Mouse (Mus musculus): Measurements from ENCODE around the gene Fxyd1. TPM values are rescaled to one million over a fixed set of nuclear protein-coding genes. Genes with fewer than 3 reads are reported as not detected.
A peak's percentile ranks its signal among the peaks of the same experiment; 100 is the strongest.

Gene Fxyd1
- polyA plus RNA-seq, 1 experiment from 2014 or later = 78.9 TPM

DNA sequence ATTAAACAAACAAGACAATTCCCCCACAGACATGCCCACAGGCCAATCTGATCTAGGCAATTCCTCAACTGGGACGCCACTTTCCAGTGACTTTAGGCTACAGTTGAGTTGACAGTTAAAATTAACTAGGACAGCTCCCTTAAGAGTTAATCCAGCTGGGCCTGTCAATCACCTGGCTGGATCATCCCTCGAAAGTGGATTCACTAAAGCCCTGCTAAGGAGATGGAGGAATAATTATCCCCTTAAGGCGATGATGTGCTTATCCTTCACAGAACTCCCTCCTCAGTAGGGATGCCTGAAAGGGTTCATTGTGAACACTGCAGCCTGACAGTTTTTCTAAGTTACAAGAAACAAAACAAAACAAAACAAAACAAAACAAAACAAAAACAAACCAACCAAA is 23.6 kb upstream of the Fxyd1 start:
- Histone ChIP-seq H3K4me3 (ENCODE audit: low read depth, low read length) (no peak overlapping the region), H3K27ac (ENCODE audit: low read depth, low read length) (no peak overlapping the region), H3K4me1 (replicated peaks; ENCODE audit: control insufficient read depth, insufficient read depth, low read length) (no peaks in the 10 kb centered on the region), H3K9ac (ENCODE audit: low read depth, low read length) (no peak overlapping the region), H3K27me3 (replicated peaks; ENCODE audit: control insufficient read depth, insufficient read depth, low read length) (no peaks in the 10 kb centered on the region), H3K9me3 (ENCODE audit: control insufficient read depth) (no peaks in the 10 kb centered on the region), H3K36me3 (ENCODE audit: control insufficient read depth, insufficient read depth) (no peaks in the 10 kb centered on the region), H3K4me2 (replicated peaks; ENCODE audit: low read depth) (no peak overlapping the region)
- WGBS = 70% methylated on average over 3 of the region's 3 CpGs
- no peak for TF ChIP-seq CTCF (IDR thresholded peaks at IDR 0.05; ENCODE audit: low read depth)
- no peak for ATAC-seq

DNA sequence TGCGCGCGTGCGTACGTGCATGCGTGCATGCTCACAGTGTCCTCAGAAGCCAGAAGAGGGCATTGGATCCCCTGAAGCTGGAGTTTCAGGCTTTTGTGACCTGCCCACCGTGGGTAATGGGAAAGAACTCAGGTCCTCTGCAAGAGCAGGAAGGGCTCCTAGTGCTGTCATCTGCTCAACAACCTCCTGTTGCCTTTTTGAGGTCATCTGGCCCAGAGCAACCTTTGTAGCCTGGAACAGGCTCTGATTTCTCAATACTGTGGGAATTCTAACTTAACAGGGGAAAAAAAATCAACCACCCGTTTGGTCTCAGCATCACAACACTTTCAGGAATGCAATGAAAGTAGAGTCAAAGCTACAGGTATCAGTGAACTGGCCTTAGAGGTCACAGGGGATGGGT is 22.7 kb upstream of the Fxyd1 start:
- Histone ChIP-seq H3K27ac (ENCODE audit: low read depth, low read length) (no peak overlapping the region), H3K36me3 (ENCODE audit: control insufficient read depth, insufficient read depth) (no peaks in the 10 kb centered on the region), H3K27me3 (replicated peaks; ENCODE audit: control insufficient read depth, insufficient read depth, low read length) (no peaks in the 10 kb centered on the region), H3K9me3 (ENCODE audit: control insufficient read depth) (no peaks in the 10 kb centered on the region), H3K4me2 (replicated peaks; ENCODE audit: low read depth) (no peak overlapping the region), H3K9ac (ENCODE audit: low read depth, low read length) (no peak overlapping the region), H3K4me3 (ENCODE audit: low read depth, low read length) (no peak overlapping the region), H3K4me1 (replicated peaks; ENCODE audit: control insufficient read depth, insufficient read depth, low read length) (no peaks in the 10 kb centered on the region)
- TF ChIP-seq CTCF (IDR thresholded peaks at IDR 0.05; ENCODE audit: low read depth) = no peak
- no peak for ATAC-seq
- WGBS = 84% methylated on average over 8 of the region's 8 CpGs

DNA sequence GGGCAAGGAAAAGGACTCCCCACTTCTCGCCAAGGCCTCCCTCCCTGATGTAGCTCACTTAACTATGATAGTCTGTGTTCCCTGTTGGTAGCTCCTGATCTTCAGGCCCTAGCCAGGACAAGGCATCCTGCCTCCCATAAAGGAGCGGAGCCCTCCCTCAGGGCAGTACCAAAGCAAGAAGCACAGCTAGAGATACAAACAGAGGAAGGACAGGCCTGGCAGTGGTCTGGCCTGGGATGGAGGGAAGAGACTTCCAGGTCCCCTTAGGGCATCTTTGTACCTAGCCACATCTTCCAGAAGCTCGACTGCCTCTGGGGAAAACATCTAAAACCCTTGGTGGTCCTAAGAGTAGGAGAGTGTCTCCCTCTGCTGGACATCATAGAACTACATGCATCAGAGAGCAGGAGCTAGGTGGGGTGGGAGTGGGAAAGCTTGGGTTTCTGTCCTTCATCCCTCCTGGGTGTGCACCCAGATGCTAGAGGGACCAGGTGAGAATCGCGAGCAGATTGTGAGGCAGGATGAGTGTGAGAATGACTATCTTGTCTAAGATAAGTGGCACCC is 21.0 kb upstream of the Fxyd1 start:
- WGBS = 43% methylated on average over 5 of the region's 5 CpGs
- ATAC-seq = no peak
- no peaks in the 10 kb centered on the region for H3K9me3 ChIP-seq (ENCODE audit: control insufficient read depth)

DNA sequence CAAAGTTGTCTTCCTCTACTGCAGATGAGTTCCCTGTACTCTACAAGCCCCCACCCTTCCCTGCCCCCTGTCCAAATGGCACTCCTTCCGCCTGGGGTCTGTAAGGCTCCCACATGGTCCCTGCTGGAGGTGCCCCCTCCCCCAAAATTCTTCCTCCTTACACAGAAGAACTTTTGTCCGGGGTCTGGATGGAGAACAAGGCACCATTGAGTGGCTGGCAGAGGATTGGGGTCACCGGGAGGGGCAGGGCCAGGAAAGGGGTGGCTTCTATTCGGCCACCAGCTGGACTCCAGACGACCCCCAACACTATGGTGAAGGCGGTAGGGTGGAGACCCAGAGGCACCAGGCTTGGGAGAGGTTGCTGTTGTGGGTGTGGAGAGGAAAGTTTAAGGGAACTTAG is 20.5 kb upstream of the Fxyd1 start:
- no peak for TF ChIP-seq CTCF (IDR thresholded peaks at IDR 0.05; ENCODE audit: low read depth)
- Histone ChIP-seq H3K27ac (ENCODE audit: low read depth, low read length) (no peak overlapping the region), H3K4me2 (replicated peaks; ENCODE audit: low read depth) (no peak overlapping the region), H3K9ac (ENCODE audit: low read depth, low read length) (no peak overlapping the region), H3K9me3 (ENCODE audit: control insufficient read depth) (no peaks in the 10 kb centered on the region), H3K4me3 (ENCODE audit: low read depth, low read length) (no peak overlapping the region), H3K27me3 (replicated peaks; ENCODE audit: control insufficient read depth, insufficient read depth, low read length) (no peaks in the 10 kb centered on the region), H3K4me1 (replicated peaks; ENCODE audit: control insufficient read depth, insufficient read depth, low read length) (no peaks in the 10 kb centered on the region; the same call in 1 of the 2 replicates), H3K36me3 (ENCODE audit: control insufficient read depth, insufficient read depth) (no peaks in the 10 kb centered on the region)
- ATAC-seq = no peak
- WGBS = 61% methylated on average over 6 of the region's 6 CpGs

More for the DNA sequence above, 21.0 kb upstream of the Fxyd1 start:
- Histone ChIP-seq H3K9ac (ENCODE audit: low read depth, low read length) (no peak overlapping the region), H3K4me2 (replicated peaks; ENCODE audit: low read depth) (no peak overlapping the region), H3K27me3 (replicated peaks; ENCODE audit: control insufficient read depth, insufficient read depth, low read length) (no peaks in the 10 kb centered on the region), H3K4me1 (replicated peaks; ENCODE audit: control insufficient read depth, insufficient read depth, low read length) (no peaks in the 10 kb centered on the region), H3K4me3 (ENCODE audit: low read depth, low read length) (no peak overlapping the region), H3K27ac (ENCODE audit: low read depth, low read length) (no peak overlapping the region), H3K36me3 (ENCODE audit: control insufficient read depth, insufficient read depth) (no peaks in the 10 kb centered on the region)
- peak; percentile 91 for TF ChIP-seq CTCF (IDR thresholded peaks at IDR 0.05; ENCODE audit: low read depth)

- 23% methylated on average over 5 of the region's 5 CpGs for WGBS
- Histone ChIP-seq H3K4me1 (replicated peaks; ENCODE audit: control insufficient read depth, insufficient read depth, low read length) (no peaks in the 10 kb centered on the region; the same call in 1 of the 2 replicates), H3K9ac (ENCODE audit: low read depth, low read length) (no peak within 1 kb of the TSS), H3K27me3 (replicated peaks; ENCODE audit: control insufficient read depth, insufficient read depth, low read length) (no peaks in the 10 kb centered on the region), H3K9me3 (ENCODE audit: control insufficient read depth) (no peaks in the 10 kb centered on the region), H3K36me3 (ENCODE audit: control insufficient read depth, insufficient read depth) (no peaks in the 10 kb centered on the region), H3K4me2 (replicated peaks; ENCODE audit: low read depth) (peak within 1 kb of the TSS; percentile 21; the same call in 1 of the 2 replicates), H3K4me3 (ENCODE audit: low read depth, low read length) (no peak within 1 kb of the TSS), H3K27ac (ENCODE audit: low read depth, low read length) (no peak within 1 kb of the TSS)
- no peak for TF ChIP-seq CTCF (IDR thresholded peaks at IDR 0.05; ENCODE audit: low read depth)
- ATAC-seq = peak; percentile 52
Observed at GRCm38 (mm10) chr7:31076492-31076891, 19.5 kb upstream of the Fxyd1 start, which contains the start of gene Fxyd3. Gene Fxyd3 (minus strand): TSS chr7:31076704.

- 58% methylated on average over 5 of the region's 5 CpGs for WGBS
- no peak for TF ChIP-seq CTCF (IDR thresholded peaks at IDR 0.05; ENCODE audit: low read depth)
- H3K4me1 ChIP-seq (replicated peaks; ENCODE audit: control insufficient read depth, insufficient read depth, low read length) = no peaks in the 10 kb centered on the region; the same call in 1 of the 2 replicates
- no peak for ATAC-seq
- no peaks in the 10 kb centered on the region for H3K36me3 ChIP-seq (ENCODE audit: control insufficient read depth, insufficient read depth)
- no peak overlapping the region for H3K9ac ChIP-seq (ENCODE audit: low read depth, low read length)
- no peak overlapping the region for H3K4me2 ChIP-seq (replicated peaks; ENCODE audit: low read depth)
- H3K4me3 ChIP-seq (ENCODE audit: low read depth, low read length) = no peak overlapping the region
- H3K9me3 ChIP-seq (ENCODE audit: control insufficient read depth) = no peaks in the 10 kb centered on the region
- no peaks in the 10 kb centered on the region for H3K27me3 ChIP-seq (replicated peaks; ENCODE audit: control insufficient read depth, insufficient read depth, low read length)
- H3K27ac ChIP-seq (ENCODE audit: low read depth, low read length) = no peak overlapping the region
Observed at GRCm38 (mm10) chr7:31074713-31075069, 17.7 kb upstream of the Fxyd1 start.
